Mouse (Mus musculus): ENCODE results near the gene Ccdc134. TPM values are rescaled to one million over a fixed set of nuclear protein-coding genes. Genes with fewer than 3 reads are reported as not detected.
"Not testable (repeated sequence)": the region's sequence is repeated elsewhere in the genome, so short reads cannot be mapped to it uniquely, and the experiment has no call there.

The Ccdc134 gene
- 17.3 and 18.3 TPM in 2 replicates for polyA plus RNA-seq (2016; fragmentation: Nextera tagmentation; extraction: Ambion mirVana)

GRCm38 (mm10) chr15:82127426-82128374 lies at the start of gene Ccdc134:
TSS of gene Ccdc134 (plus strand) at chr15:82127922.
- H3K9ac ChIP-seq (replicated peaks), result peak within 1 kb of the TSS; percentile 66
- WGBS, result 2% methylated on average over 74 of the region's 74 CpGs

GRCm38 (mm10) chr15:82079883-82080282 lies 47.8 kb upstream of the Ccdc134 start:
- WGBS, result 60% methylated on average over 10 of the region's 10 CpGs
- Histone ChIP-seq H3K27ac (replicated peaks) (no peak overlapping the region), H3K27me3 (no peaks in the 10 kb centered on the region; the same call in 1 of the 2 replicates), H3K4me3 (no peak overlapping the region), H3K9ac (replicated peaks) (no peak overlapping the region), H3K4me2 (replicated peaks) (no peak overlapping the region), H3K9me3 (no peaks in the 10 kb centered on the region), H3K4me1 (no peaks in the 10 kb centered on the region), H3K36me3 (no peaks in the 10 kb centered on the region)
- no peak for ATAC-seq (ENCODE audit: low FRiP score, low read depth)

More at GRCm38 (mm10) chr15:82127426-82128374, at the start of gene Ccdc134:
- peak; percentile 99 for ATAC-seq (ENCODE audit: low FRiP score, low read depth)
- Histone ChIP-seq H3K36me3 (peaks cover 10% of the 10 kb centered on the region; the same call in 1 of the 2 replicates), H3K4me3 (peak within 1 kb of the TSS; percentile 61), H3K27ac (replicated peaks) (peak within 1 kb of the TSS; percentile 60), H3K9me3 (no peaks in the 10 kb centered on the region), H3K4me2 (replicated peaks) (peak within 1 kb of the TSS; percentile 93), H3K4me1 (peaks cover 18% of the 10 kb centered on the region), H3K27me3 (peaks cover 9% of the 10 kb centered on the region)

GRCm38 (mm10) chr15:82081161-82081560 lies 46.6 kb upstream of the Ccdc134 start:
- no peaks in the 10 kb centered on the region for H3K36me3 ChIP-seq
- no peak overlapping the region for H3K27ac ChIP-seq (replicated peaks)
- no peaks in the 10 kb centered on the region for H3K4me1 ChIP-seq
- WGBS, result 33% methylated on average over 7 of the region's 7 CpGs
- ATAC-seq (ENCODE audit: low FRiP score, low read depth), result 0 out of 2 replicates have a peak, but pooled peaks have one; percentile 52
- H3K4me2 ChIP-seq (replicated peaks), result no peak overlapping the region
- H3K9me3 ChIP-seq, result no peaks in the 10 kb centered on the region
- no peak overlapping the region for H3K4me3 ChIP-seq
- no peaks in the 10 kb centered on the region; the same call in 1 of the 2 replicates for H3K27me3 ChIP-seq
- no peak overlapping the region for H3K9ac ChIP-seq (replicated peaks)

GRCm38 (mm10) chr15:82085606-82086005 lies 42.1 kb upstream of the Ccdc134 start:
- Histone ChIP-seq H3K9ac (replicated peaks) (no peak overlapping the region), H3K27ac (replicated peaks) (no peak overlapping the region), H3K4me3 (no peak overlapping the region), H3K9me3 (no peaks in the 10 kb centered on the region), H3K27me3 (peaks cover 6% of the 10 kb centered on the region; the same call in 1 of the 2 replicates), H3K4me1 (0 out of 2 replicates have a peak, but pooled peaks cover 3% of the 10 kb centered on the region), H3K4me2 (replicated peaks) (no peak overlapping the region), H3K36me3 (no peaks in the 10 kb centered on the region)
- no peak for ATAC-seq (ENCODE audit: low FRiP score, low read depth)
- 87% methylated on average over 9 of the region's 9 CpGs for WGBS

- no peak overlapping the region for H3K4me3 ChIP-seq
- WGBS, result 83% methylated on average over 12 of the region's 12 CpGs
- H3K4me2 ChIP-seq (replicated peaks), result no peak overlapping the region
- H3K27ac ChIP-seq (replicated peaks), result no peak overlapping the region
- no peaks in the 10 kb centered on the region for H3K9me3 ChIP-seq
- peaks cover 6% of the 10 kb centered on the region; the same call in 1 of the 2 replicates for H3K27me3 ChIP-seq
- no peak overlapping the region for H3K9ac ChIP-seq (replicated peaks)
- no peak for ATAC-seq (ENCODE audit: low FRiP score, low read depth)
- H3K4me1 ChIP-seq, result 0 out of 2 replicates have a peak, but pooled peaks cover 3% of the 10 kb centered on the region
- H3K36me3 ChIP-seq, result no peaks in the 10 kb centered on the region
Observed at GRCm38 (mm10) chr15:82086131-82086530, 41.6 kb upstream of the Ccdc134 start.

GRCm38 (mm10) chr15:82087266-82087665 lies 40.5 kb upstream of the Ccdc134 start:
- H3K27ac ChIP-seq (replicated peaks), result no peak overlapping the region
- 8% methylated on average over 9 of the region's 10 CpGs for WGBS
- H3K9me3 ChIP-seq, result no peaks in the 10 kb centered on the region
- no peak for ATAC-seq (ENCODE audit: low FRiP score, low read depth)
- H3K4me2 ChIP-seq (replicated peaks), result no peak overlapping the region
- no peak overlapping the region for H3K4me3 ChIP-seq
- H3K27me3 ChIP-seq, result peaks cover 6% of the 10 kb centered on the region; the same call in 1 of the 2 replicates
- 0 out of 2 replicates have a peak, but pooled peaks cover 3% of the 10 kb centered on the region for H3K4me1 ChIP-seq
- no peak overlapping the region for H3K9ac ChIP-seq (replicated peaks)
- no peaks in the 10 kb centered on the region for H3K36me3 ChIP-seq

- H3K36me3 ChIP-seq, result no peaks in the 10 kb centered on the region
- no peak overlapping the region for H3K27ac ChIP-seq (replicated peaks)
- peaks cover 6% of the 10 kb centered on the region; the same call in 1 of the 2 replicates for H3K27me3 ChIP-seq
- no peak overlapping the region for H3K4me2 ChIP-seq (replicated peaks)
- no peak for ATAC-seq (ENCODE audit: low FRiP score, low read depth)
- 0 out of 2 replicates have a peak, but pooled peaks cover 3% of the 10 kb centered on the region for H3K4me1 ChIP-seq
- H3K9ac ChIP-seq (replicated peaks), result no peak overlapping the region
- H3K4me3 ChIP-seq, result no peak overlapping the region
- H3K9me3 ChIP-seq, result no peaks in the 10 kb centered on the region
- 78% methylated on average over 7 of the region's 7 CpGs for WGBS
Observed at GRCm38 (mm10) chr15:82091061-82091460, 36.7 kb upstream of the Ccdc134 start.

- Histone ChIP-seq H3K27ac (replicated peaks) (no peak overlapping the region), H3K36me3 (no peaks in the 10 kb centered on the region)
- 22% methylated on average over 8 of the region's 8 CpGs for WGBS
Observed at GRCm38 (mm10) chr15:82106953-82107555, 20.7 kb upstream of the Ccdc134 start.

GRCm38 (mm10) chr15:82120544-82120943 lies 7.2 kb upstream of the Ccdc134 start:
- Histone ChIP-seq H3K9ac (replicated peaks) (no peak overlapping the region), H3K27ac (replicated peaks) (no peak overlapping the region), H3K27me3 (peaks cover 9% of the 10 kb centered on the region; the same call in 1 of the 2 replicates), H3K9me3 (no peaks in the 10 kb centered on the region), H3K36me3 (no peaks in the 10 kb centered on the region), H3K4me3 (no peak overlapping the region), H3K4me1 (no peaks in the 10 kb centered on the region), H3K4me2 (replicated peaks) (no peak overlapping the region)
- no peak for ATAC-seq (ENCODE audit: low FRiP score, low read depth)
- 89% methylated on average over 8 of the region's 8 CpGs for WGBS

More at GRCm38 (mm10) chr15:82106953-82107555, 20.7 kb upstream of the Ccdc134 start:
- Histone ChIP-seq H3K4me3 (no peak overlapping the region), H3K4me1 (no peaks in the 10 kb centered on the region), H3K4me2 (replicated peaks) (no peak overlapping the region), H3K27me3 (0 out of 2 replicates have a peak, but pooled peaks cover 6% of the 10 kb centered on the region), H3K9ac (replicated peaks) (no peak overlapping the region), H3K9me3 (no peaks in the 10 kb centered on the region)
- no peak for ATAC-seq (ENCODE audit: low FRiP score, low read depth)

- H3K4me1 ChIP-seq, result peaks cover 18% of the 10 kb centered on the region
- H3K9me3 ChIP-seq; ATAC-seq (ENCODE audit: low FRiP score, low read depth); H3K9ac ChIP-seq (replicated peaks); H3K27me3 ChIP-seq; H3K27ac ChIP-seq (replicated peaks); H3K36me3 ChIP-seq; H3K4me3 ChIP-seq: not testable (repeated sequence)
- 84% methylated on average over 4 of the region's 4 CpGs for WGBS
- peak overlapping the region; percentile 93; the same call in 1 of the 2 replicates for H3K4me2 ChIP-seq (replicated peaks)
Observed at GRCm38 (mm10) chr15:82126690-82127089, 1.0 kb upstream of the Ccdc134 start.

- WGBS, result 3% methylated on average over 5 of the region's 5 CpGs
- H3K9me3 ChIP-seq, result no peaks in the 10 kb centered on the region
- peaks cover 18% of the 10 kb centered on the region for H3K4me1 ChIP-seq
- peak overlapping the region; percentile 66 for H3K9ac ChIP-seq (replicated peaks)
- H3K36me3 ChIP-seq, result peaks cover 10% of the 10 kb centered on the region; the same call in 1 of the 2 replicates
- peaks cover 9% of the 10 kb centered on the region for H3K27me3 ChIP-seq
- peak overlapping the region; percentile 61 for H3K4me3 ChIP-seq
- no peak overlapping the region for H3K27ac ChIP-seq (replicated peaks)
- H3K4me2 ChIP-seq (replicated peaks), result peak overlapping the region; percentile 93
- ATAC-seq (ENCODE audit: low FRiP score, low read depth), result no peak
Observed at GRCm38 (mm10) chr15:82128398-82128797, 676 bp downstream of the Ccdc134 start.

Measured in midbrain, embryonic 12.5 days (tissue).